Comparison of ENCODE assay signal across 8 mouse cellular contexts in genomic region chr6:97487535-97488081, GRCm38 (mm10).
A peak's percentile ranks its signal among the peaks of the same experiment; 100 is the strongest.
DNase-seq lines count a peak whose midpoint lies in the region; ATAC-seq lines count a peak whose summit lies in the region.

No protein-coding gene starts in this region.

- H3K4me1 ChIP-seq in forebrain, embryonic 13.5 days: peaks cover 24% of the 10 kb centered on the region
- 0 out of 2 replicates have a peak, but pooled peaks cover 2% of the 10 kb centered on the region for H3K4me1 ChIP-seq in liver, embryonic 15.5 days (replicated peaks)
- H3K4me1 ChIP-seq in neural tube, embryonic 12.5 days: peaks cover 27% of the 10 kb centered on the region

- H3K4me2 ChIP-seq in forebrain, embryonic 13.5 days: peak overlapping the region; percentile 98
- peak overlapping the region; percentile 62 for H3K4me2 ChIP-seq in liver, embryonic 15.5 days
- H3K4me2 ChIP-seq in neural tube, embryonic 12.5 days (replicated peaks): peak overlapping the region; percentile 85

- WGBS in forebrain, embryonic 13.5 days: under 1% methylated on average over 36 of the region's 40 CpGs
- WGBS in liver, embryonic 15.5 days (ENCODE audit: insufficient replicate concordance): 1% methylated on average over 40 of the region's 40 CpGs
- 3% methylated on average over 40 of the region's 40 CpGs for WGBS in neural tube, embryonic 12.5 days

- H3K9ac ChIP-seq in forebrain, embryonic 13.5 days: peak overlapping the region; percentile 73
- H3K9ac ChIP-seq in liver, embryonic 15.5 days: no peak overlapping the region
- peak overlapping the region; percentile 61 for H3K9ac ChIP-seq in neural tube, embryonic 12.5 days

- intact Hi-C loops in heart, postnatal 10 days (cut with DNase I): loop anchor here (5.0 kb wide), 1 partner anchor 65 kb away; no protein-coding TSS in a partner anchor

- H3K36me3 ChIP-seq in forebrain, embryonic 13.5 days (ENCODE audit: poor library complexity, severe bottlenecking): no peaks in the 10 kb centered on the region
- no peaks in the 10 kb centered on the region for H3K36me3 ChIP-seq in liver, embryonic 15.5 days (replicated peaks)
- no peaks in the 10 kb centered on the region for H3K36me3 ChIP-seq in neural tube, embryonic 12.5 days

- peak overlapping the region; percentile 49 for H3K4me3 ChIP-seq in forebrain, embryonic 13.5 days
- peak overlapping the region; percentile 44 for H3K4me3 ChIP-seq in liver, embryonic 15.5 days (replicated peaks)
- peak overlapping the region; percentile 40 for H3K4me3 ChIP-seq in neural tube, embryonic 12.5 days

- H3K27me3 ChIP-seq in forebrain, embryonic 13.5 days: peaks cover 15% of the 10 kb centered on the region
- H3K27me3 ChIP-seq in liver, embryonic 15.5 days: peaks cover 37% of the 10 kb centered on the region
- no peaks in the 10 kb centered on the region for H3K27me3 ChIP-seq in neural tube, embryonic 12.5 days (replicated peaks)

- DNase-seq in CD4-positive, CD25-positive, alpha-beta regulatory T cell, adult 2 months (ENCODE audit: low read depth, low spot score): peak; percentile 43
- DNase-seq in brain, adult 2 months (ENCODE audit: low read depth, low spot score): peak; percentile 92
- peak; percentile 69 to 78 for DNase-seq in heart, postnatal 10 days
- DNase-seq in kidney, postnatal 36 days: peak; percentile 92 to 94
- DNase-seq in urinary bladder, postnatal 14 days (ENCODE audit: low spot score): peak; percentile 61

- H3K27ac ChIP-seq in forebrain, embryonic 13.5 days: no peak overlapping the region
- H3K27ac ChIP-seq in liver, embryonic 15.5 days (replicated peaks): no peak overlapping the region
- H3K27ac ChIP-seq in neural tube, embryonic 12.5 days: no peak overlapping the region

- no peaks in the 10 kb centered on the region for H3K9me3 ChIP-seq in forebrain, embryonic 13.5 days (replicated peaks)
- no peaks in the 10 kb centered on the region for H3K9me3 ChIP-seq in liver, embryonic 15.5 days (replicated peaks)
- no peaks in the 10 kb centered on the region for H3K9me3 ChIP-seq in neural tube, embryonic 12.5 days

- ATAC-seq in forebrain, embryonic 13.5 days: peak; percentile 59
- no peak for ATAC-seq in liver, embryonic 15.5 days (ENCODE audit: insufficient read depth)
- peak; percentile 57; the same call in 1 of the 2 replicates for ATAC-seq in neural tube, embryonic 12.5 days (ENCODE audit: low FRiP score, low read depth)

Comparison
In these comparisons a context has a peak if more than half of its experiments do, and no peak if none do; other contexts are left out.
1. DNase-seq: peak in every context shown above with its lines; median percentile 93 in kidney, postnatal 36 days; 92 in brain, adult 2 months; 74 in heart, postnatal 10 days; 61 in urinary bladder, postnatal 14 days; 43 in CD4-positive, CD25-positive, alpha-beta regulatory T cell, adult 2 months.